Mouse (Mus musculus): ENCODE data around the gene Gm17304.

- no peak for TF ChIP-seq POLR2A (IDR thresholded peaks at IDR 0.05; ENCODE audit: borderline replicate concordance, low read depth, low read length)
- TF ChIP-seq CTCF (IDR thresholded peaks at IDR 0.05; ENCODE audit: low read depth, low read length) = no peak
These were observed at the start of gene Gm17304 for GRCm38 (mm10) chr5:106608798-106609197.

All from bone marrow macrophage, adult 2 months (primary cell).